Mouse (Mus musculus): ENCODE data around the gene Zfp51. TPM values are rescaled to one million over a fixed set of nuclear protein-coding genes. Genes with fewer than 3 reads are reported as not detected.

Zfp51 gene
- total RNA-seq, 2 experiments from 2014 or later = 5.1 to 5.3 TPM

Other genes starting within 250 kb of the Zfp51 start
- not detected for gene Vmn1r234, start 224.3 kb upstream of the Zfp51 start, total RNA-seq (2021)
- not detected for gene Vmn1r235, start 194.0 kb upstream of the Zfp51 start, total RNA-seq (2021)
- gene Vmn1r236, start 167.4 kb upstream of the Zfp51 start, total RNA-seq (2021) = not detected
- gene Vmn1r237, start 138.5 kb upstream of the Zfp51 start, total RNA-seq (2021) = not detected
- 1 to 10 TPM; 1.1 TPM for gene Zfp677, start 66.6 kb upstream of the Zfp51 start, total RNA-seq (2021)
- gene Zfp54, start 27.1 kb upstream of the Zfp51 start, total RNA-seq (2021) = 1 to 10 TPM; 1.3 to 2.1 TPM
- gene Zfp53, start 38.6 kb downstream of the Zfp51 start, total RNA-seq (2021) = 1 to 10 TPM; 2.6 to 3.0 TPM
- gene Zfp52, start 85.2 kb downstream of the Zfp51 start, total RNA-seq (2021) = 1 to 10 TPM; 6.7 to 7.6 TPM
- 10 to 100 TPM; 11.0 to 12.7 TPM for gene Zfp948, start 116.6 kb downstream of the Zfp51 start, total RNA-seq (2021)
- 1 to 10 TPM; 3.5 to 3.9 TPM for gene Zfp983, start 200.2 kb downstream of the Zfp51 start, total RNA-seq (2021)
- 1 to 10 TPM; 3.2 to 4.9 TPM for gene Gm10226, start 241.5 kb downstream of the Zfp51 start, total RNA-seq (2021)